Mouse (Mus musculus): Measurements from ENCODE around the gene Myoc.
"Not testable (repeated sequence)": the region's sequence is repeated elsewhere in the genome, so short reads cannot be mapped to it uniquely, and the experiment has no call there.

DNA sequence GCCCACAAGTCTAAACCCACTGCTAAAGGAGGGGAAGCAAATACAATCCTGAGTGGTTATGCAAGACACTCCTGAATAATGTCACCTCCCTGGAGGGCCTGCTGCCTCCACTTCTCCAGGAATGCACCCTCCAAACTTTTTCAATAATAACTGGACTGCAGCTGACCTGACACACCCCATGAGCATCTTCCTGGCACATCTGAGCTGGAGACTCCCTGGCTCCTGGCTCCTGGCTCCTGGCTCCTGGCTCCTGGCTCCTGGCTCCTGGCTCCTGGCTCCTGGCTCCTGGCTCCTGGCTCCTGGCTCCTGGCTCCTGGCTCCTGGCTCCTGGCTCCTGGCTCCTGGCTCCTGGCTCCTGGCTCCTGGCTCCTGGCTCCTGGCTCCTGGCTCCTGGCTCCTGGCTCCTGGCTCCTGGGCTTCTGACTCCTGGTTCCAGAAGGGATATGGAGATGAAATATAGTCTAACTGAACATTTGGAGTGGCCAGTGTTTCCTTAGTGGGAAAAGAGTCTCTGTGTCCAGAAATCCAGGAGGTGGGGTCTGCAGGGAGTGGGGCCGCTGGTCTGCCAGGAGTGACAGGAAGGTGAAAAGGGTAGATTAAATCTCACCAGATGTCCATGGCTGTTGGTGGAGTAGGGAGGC, 3.5 kb upstream of the Myoc start:
- TF ChIP-seq CTCF, EP300 (IDR thresholded peaks at IDR 0.05; ENCODE audit: low read depth): not testable (repeated sequence)
